Mouse (Mus musculus) mesoderm, embryonic 11.5 days (tissue): ENCODE data around the gene Rps27.
"Not testable (repeated sequence)": the region's sequence is repeated elsewhere in the genome, so short reads cannot be mapped to it uniquely, and the experiment has no call there.

ENCODE experiments used
- DNase-seq: peaks from one replicate; pipeline ENCODE4 v3.0.0-alpha.2; 2012; ENCODE audit warnings: low read depth, low spot score

Rps27 gene

DNA sequence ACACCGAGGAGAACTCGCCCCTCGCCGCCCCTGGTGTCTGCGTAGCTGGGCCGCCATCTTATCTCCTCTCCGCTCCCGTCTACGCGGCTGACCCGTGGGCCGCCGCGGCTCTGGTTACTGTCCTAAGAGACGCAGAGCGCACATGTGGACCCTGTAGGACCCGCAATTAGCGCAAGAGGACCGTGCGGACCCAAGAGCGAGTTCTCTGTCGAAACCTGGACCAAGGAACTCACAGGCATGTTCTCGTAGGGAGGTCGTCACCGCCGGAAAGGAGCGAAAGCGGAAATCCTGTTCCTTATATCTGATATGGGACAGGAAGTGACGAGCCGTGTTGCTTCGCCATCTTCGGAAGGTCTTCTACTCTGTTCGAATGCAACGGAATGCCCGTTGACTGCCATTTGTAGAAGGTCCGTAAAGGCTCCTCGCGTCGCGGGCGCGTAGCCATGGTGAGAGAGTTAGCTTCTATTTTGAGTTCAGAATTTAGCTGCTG, at the start of gene Rps27, which contains the start of gene Rab13:
Rps27 (minus strand) TSS at position 275 of the 490 bp plus-strand sequence.
Rab13 (plus strand) TSS at position 319 of the 490 bp plus-strand sequence.
- DNase-seq, result peak; percentile 95

DNA sequence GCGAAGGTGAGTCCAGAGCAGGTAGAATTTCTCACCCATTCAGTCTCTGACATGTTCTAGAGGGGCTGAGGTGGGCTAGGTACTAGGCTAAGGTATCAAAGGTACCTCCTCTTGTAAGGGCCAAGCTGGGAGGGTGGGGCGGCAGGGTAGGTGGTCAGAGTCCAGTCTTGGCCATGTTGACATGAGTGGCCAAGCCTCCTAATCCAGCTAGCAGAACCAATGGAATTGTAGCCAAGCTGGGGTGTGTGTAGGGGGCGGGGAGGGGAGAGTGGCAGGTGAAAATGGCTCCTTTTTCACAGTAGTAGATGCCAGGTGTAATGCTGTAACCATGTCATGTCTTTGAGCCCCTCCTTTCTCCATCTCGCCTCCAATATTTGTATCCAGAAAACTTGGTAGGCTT, 45.1 kb upstream of the Rps27 start:
- DNase-seq, result no peak

DNA sequence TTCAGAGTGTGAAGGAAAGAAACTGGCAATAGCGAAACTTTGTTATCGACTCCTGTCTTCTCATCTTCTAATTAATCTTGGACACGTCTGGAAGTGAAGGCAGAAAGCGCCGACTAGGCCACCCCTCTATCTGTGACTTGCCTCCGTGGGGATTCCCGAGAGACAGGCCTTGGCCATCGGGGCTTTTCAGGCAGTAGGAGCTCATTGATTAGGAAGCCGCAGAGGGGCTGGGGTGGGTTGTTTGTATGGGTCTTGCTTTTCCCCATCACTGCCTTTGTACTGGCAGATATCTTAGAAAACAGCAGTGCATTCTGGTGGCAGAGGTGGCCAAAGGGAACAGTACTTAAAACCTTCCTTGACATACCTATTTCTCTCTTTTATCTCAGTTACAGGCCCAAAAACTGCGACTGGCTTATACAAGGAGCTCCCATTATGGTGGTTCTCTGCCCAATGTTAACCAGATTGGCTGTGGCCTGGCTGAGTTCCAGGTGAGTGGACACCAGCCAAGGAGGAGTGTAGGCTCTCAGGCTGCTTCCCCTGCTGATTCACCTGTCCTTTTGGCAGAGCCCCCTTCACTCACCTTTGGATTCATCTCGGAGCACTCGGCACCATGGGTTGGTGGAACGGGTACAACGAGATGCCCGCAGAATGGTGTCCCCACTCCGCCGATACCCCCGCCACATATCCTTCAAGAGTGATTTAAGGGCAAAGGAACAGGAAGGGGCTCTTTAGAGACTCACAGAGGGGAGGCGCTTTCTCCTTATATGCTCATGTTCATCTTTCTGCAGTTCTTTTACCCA, 43.5 kb upstream of the Rps27 start:
- DNase-seq, result no peak

DNA sequence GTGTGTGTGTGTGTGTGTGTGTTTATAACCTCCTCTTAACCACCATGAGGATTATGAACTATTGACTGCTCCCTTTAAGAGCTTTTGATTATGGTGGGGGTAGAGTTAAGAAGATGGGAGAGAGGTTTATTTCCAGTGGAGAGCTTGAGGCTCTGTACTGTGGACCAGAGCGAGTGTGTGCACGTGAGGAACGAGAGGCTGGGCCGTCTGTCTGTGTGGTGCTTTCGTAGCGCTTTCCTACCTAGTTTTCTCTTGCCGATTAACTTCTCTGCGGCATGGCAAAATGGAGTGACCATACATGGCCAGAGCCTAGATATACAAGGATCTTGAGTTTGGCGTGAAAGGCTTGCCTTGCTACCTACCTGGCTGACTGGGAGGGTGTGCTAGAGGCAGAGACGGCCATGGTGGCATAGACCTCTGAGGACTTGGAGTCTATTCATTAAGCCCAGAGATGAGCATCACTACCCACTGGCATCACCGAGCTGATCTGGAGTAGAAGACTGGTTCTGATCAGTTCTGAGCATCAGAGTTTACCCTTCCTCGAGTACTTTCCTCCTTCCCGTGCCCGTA, 42.4 kb upstream of the Rps27 start:
- DNase-seq, result no peak

DNA sequence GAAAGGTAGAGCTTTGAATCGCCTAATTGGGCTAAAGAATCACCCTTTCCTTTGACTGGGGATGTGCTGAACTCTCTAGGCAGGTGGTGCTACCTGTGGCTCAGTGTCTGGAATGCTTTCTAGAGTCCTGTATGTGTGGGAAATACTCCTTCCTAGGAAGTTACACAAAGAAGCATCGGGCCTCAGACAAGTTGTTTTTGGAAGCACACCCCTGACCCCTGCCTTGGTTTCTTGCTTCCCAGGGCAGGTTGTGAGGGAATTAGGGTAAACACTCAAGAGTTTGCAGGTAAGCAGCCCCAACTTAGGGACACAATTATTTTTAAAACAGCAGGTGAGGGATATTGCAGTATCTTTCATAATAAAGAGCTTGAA, 41.7 kb upstream of the Rps27 start:
- DNase-seq, result no peak

DNA sequence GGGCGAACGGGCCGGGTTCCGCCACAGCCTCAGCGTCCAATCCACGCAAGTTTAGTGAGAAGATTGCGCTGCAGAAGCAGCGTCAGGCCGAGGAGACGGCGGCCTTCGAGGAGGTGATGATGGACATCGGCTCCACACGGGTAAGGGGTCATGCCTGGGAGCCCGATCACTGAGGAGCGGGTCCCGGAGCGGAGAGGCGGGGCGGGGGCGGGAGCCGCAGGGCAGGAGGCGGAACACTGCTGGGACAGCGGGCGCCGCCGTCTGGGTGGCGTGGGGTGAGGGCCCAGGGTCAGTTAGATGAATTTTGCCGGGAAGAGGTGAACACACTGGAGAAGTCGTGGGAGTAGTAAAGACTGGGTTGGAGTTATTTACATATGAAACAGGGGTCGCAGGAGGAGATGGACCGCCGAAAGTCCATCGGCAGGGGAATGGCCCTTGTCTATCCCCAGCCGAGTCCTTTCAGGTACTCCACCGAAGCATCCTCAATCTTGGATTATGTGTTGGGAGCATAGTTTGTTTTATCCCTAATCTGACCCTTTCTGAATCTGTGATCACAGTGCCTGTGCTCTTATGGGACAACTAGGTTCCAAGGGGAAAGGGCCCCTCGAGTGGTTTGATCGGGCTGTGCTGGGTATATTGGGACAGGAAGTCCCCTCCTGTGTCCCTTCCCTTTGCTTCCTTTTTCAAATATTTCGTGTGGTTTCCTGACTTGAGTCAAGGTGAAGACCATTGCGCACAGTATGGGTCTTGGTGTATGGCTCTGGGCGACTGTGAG, 41.2 kb upstream of the Rps27 start:
- DNase-seq, result no peak

DNA sequence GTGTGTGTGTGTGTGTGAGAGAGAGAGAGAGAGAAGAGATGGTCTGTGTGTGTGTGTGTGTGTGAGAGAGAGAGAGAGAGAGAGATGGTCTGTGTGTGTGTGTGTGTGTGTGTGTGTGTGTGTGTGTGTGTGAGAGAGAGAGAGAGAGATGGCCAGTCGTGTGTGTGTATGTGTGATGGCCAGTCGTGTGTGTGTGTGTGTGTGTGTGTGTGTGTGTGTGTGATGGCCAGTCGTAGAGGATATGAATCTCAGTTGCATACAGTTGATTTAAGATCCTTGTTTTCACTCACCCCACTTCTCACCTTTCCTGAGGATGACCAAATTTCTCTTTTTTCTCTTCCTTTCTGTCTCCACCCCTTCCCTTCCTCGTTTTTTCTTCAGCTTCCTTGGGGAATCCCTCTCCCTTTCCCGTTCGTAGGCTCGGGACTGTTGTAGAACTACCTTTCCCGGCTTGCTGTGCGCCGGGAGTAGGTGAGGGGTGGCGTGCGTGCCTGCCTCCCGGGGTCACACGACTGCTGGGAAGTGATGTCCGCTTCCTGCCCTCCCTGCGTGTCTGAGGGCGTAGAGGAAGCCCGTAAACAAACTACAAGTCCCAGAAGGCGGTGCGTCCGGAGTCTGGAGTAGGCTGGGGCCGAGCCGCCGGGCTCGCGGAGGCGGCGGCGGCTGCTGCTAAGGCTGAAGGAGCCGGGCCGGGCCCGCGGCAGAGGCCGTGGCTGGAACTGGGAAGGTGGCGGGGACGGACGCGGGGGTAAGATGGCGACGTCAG, 40.4 kb upstream of the Rps27 start, which contains the start of gene Crtc2:
Crtc2 (plus strand) TSS at position 511 of the 766 bp plus-strand sequence.
- peak; percentile 97 for DNase-seq

DNA sequence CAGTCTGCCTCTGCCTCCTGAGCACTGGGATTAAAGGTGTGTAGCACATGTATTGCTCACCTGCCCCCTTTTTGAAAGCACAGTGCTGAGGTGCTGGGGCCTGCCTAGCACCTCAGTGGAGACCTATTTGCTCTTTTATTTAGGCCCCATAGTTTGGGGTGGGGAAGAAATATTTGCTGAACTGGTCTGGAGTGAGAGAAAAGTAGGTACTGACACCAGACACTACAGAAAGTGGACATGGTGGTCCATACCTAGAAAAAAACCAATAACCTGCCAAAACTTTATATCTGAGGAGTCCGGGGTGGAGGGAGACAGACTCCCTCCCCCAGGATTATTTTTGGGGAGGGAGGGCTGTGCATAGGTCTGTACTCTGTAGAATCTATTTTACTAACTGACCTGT, 39.7 kb upstream of the Rps27 start:
- not testable (repeated sequence) for DNase-seq

DNA sequence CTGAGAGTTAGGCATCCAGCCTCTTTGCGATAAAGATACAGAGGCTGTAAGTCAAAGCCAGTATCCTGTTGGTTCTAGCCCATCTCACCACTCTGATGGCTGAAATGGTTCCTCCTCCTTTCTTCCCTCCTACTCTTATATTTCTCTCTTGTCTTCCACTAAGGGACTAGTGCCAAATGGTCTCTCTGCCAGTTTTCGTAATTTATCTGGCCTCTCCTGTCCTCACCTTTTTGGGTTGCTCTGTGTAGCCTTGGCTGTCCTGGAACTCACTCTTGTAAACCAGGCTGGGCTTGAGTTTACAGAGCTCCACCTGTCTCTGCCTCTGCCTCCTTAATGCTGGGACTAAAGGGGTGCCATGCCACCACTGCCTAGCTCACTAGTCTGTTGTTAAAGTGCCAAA, 39.2 kb upstream of the Rps27 start:
- not testable (repeated sequence) for DNase-seq

DNA sequence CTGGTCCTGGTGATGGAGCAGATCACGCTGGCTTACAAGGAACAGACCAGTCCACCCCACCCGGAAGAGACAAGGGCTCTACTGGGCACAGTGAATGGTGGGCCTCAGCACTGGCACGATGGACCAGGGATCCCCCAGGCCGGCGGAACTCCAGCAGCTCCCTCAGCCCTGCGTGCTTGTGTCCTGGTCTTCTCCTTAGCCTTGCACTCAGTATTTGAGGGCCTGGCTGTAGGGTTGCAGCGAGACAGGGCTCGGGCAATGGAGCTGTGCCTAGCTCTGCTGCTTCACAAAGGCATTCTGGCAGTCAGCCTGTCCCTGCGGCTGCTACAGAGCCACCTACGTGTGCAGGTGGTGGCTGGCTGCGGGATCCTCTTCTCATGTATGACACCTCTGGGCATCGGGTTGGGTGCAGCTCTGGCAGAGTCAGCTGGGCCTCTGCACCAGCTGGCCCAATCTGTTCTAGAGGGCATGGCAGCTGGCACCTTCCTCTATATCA, 38.3 kb upstream of the Rps27 start:
- DNase-seq, result not testable (repeated sequence)

DNA sequence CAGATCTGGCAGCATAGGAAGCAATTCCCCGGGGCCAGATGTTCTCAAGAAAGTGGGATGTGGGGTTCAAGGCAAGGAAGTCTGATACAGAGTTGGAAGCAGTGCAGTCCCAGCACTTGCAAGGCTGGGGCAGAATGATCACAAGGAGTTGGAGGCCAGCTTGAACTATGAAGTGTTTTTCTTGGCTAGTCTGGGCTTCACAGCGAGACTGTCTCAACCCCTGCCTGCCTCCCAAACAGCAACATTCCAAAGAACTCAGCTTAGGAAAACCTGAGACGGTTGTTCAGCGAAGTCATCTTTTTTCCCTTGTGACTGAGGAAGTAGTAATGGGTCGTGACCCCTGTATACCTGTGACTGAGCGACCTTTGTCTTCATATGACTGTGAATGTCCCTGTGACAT, 37.3 kb upstream of the Rps27 start:
- no peak for DNase-seq

DNA sequence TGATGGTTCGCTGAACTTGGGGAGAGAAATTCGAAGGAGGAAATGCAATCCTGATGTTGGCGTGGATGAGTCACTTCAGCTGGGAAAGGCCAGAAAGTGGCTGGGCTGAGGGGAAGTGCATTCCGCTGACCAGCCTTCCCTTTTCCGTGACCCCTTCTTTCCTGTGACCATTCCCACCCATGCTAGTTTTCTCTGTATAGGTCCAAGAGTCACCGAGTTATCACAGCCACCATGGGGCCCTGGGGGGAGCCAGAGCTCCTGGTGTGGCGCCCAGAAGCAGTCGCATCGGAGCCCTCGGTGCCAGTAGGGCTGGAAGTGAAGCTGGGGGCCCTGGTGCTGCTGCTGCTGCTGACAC, 35.3 kb upstream of the Rps27 start:
- DNase-seq, result no peak

DNA sequence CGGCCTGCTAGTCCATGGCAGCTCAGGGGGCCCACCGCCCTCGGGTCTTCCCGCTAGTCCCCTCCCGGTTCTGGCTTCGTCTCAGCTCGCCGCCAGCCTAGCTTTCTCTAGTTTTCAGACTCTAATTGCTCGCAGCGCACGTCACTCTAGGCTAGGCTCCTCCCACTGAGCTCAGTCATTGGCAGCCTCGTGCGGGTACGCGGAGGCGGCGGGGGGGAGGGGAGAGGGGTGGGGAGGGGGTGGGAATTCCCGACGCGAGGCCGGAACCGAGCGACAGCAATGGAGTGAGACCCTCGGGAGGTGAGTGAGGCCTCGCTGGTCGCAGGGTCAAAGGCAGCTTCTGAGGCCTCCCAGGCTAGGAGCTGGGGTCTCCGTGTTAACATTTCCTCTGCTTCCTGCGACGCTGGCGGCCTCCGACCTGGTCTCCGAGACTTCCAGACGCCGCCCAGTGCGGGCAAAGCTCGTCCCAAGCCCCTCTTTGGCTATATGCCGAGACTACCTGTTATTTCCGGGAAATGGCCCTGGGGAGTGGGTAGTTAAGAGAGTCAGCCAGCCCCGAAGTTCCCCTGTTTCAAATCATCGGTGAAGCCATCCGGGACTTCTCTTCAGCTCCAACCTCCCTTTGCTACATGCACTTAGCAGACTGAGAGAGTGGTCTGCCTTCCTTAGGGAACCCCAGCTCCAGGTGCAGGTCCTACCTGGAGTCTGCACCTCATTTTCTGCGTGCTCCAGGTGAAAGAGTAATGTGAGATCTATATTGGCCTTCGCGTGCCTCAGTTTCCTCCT, 34.7 kb upstream of the Rps27 start, which contains the start of gene Slc39a1:
Slc39a1 (plus strand) TSS at position 213 of the 786 bp plus-strand sequence.
- DNase-seq, result peak; percentile 97

DNA sequence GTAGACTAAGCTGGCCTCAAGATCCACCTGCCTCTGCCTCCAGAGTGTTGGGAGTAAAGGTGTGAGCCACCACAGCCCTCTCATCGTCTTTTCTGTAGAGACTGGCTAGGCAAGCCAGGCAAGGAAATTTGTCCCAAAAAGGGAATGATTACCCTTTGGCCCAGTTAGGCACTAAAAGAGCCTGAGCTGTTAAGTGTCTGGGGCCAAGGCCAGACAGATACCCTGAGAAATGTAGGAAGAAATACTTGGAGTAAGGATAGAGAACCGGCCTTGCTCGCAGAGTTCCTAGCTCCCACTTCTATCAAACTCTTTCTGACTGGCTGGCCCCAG, 34.1 kb upstream of the Rps27 start:
- DNase-seq, result no peak

DNA sequence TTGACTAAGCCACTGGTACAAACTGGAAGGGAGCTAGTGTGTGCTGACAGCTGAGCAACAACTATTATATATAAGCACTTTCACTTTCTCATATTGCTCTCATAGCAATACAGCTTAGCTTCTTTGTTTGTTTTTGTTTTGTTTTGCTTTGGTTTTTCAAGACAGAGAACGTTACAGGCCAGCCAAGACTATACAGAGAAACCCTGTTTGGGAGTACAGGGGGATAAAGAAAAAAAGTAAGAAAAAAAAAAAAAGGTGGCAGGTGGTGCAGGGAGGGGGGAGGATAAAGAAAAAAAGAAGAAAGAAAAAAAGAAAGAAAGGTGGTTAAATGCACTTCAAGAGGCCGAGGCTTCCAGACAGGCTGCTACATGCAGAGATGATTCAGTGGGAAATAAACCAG, 32.0 kb upstream of the Rps27 start:
- no peak for DNase-seq

DNA sequence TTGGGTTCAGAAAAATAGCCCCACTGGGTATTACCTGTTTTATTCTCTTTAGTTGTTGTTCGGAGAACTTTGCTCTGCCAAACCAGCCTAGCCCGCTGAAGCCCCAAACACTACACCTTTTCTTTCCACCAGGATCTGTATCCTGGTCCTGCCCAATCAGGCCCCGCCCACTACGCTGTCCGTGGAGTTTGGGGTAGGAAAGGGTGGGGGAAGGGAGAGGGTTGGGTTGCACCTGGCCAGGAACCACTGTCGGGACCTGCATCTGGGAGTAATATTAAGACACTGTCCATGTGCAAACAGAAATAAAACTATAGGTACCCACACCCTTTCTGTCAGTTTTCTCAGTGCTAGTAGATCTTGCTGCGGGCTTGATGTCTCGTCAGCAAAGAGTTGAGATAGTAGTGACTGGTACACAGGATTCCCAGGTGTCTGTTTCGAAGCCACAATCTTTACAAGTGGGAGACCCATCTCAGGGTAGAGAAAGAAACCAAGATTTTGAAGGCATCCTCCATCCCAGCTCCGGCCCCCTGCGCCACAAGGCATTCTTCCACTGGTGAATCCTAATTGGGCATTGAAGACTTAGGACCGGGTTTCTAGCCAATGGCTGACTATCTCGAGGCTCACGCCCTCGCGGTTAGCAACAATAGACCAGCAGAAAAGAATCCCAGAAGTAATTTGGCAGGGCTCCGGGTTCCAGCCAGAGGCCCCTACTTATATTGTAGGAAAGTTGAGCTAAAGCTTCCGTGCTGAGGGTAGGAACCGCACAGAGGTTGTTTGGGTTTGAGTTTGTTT, 29.7 kb upstream of the Rps27 start, which contains the start of gene Creb3l4:
Creb3l4 (minus strand) TSS at position 529 of the 792 bp plus-strand sequence.
- peak; percentile 73 for DNase-seq

DNA sequence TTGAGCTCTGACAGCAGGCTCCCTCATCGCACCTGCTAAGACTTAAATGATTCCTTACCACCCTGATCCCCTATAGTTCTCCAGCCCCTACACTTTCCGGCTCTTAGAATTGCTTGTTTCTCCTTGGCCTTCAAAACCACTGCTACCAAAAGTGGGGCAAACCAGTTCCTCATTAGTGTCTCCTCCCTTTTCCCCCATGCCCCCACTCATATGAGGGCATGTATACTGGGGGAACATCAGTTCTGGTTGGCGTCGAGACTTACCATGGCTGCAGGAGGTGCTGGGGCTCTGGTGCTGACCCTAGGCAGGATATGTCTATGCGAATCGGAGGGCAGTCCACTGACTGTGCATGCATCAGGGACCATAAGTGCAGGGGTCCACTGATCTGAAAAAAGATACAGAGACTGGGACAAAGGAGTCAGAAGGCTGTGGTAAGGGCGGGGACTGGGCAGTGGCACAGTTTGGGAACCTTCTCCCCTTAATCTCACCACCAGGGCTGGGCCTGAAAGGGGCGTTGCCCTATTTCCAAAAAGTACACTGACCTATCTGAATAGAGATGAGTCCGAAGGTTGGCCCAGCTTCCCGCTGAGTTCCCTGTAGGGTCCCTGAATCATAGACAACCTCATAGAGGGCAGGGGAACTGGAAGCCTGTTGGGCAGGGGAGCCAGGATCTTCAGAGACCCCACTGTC, 28.4 kb upstream of the Rps27 start:
- DNase-seq, result no peak

DNA sequence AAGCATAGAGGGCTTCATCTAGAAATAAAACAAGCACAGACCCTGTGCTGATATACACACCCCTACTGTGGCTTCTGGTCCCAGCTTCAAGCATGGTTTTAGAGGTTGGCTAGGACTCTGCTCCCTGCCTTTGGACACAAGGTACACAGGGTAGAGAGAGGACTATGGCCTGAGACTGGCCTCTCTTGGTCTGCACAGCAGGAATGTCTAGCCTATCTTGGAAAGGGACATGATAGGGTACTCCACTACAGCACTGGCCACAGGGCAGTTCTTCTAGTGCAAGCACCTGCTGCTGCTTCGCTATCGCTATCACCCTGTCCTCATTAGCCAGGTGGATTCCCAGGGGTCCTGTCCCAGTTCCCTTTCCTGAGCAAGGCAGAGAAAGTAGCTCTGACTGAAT, 27.8 kb upstream of the Rps27 start:
- DNase-seq, result no peak
